Mouse (Mus musculus): ENCODE measurements around the gene Il9r. TPM values are rescaled to one million over a fixed set of nuclear protein-coding genes. Genes with fewer than 3 reads are reported as not detected.

The Il9r gene
- not detected for total RNA-seq (2021)
- long read RNA-seq = 0 reads

- DNase-seq (ENCODE audit: low spot score in 2 of 2) = no peak
Observed at GRCm38 (mm10) chr11:32200075-32200601, at the start of gene Il9r. Il9r (minus strand) TSS chr11:32200279.

GRCm38 (mm10) chr11:32248350-32248749, 48.3 kb upstream of the Il9r start:
- peak in 1 of 2 experiments; percentile 67 for DNase-seq (ENCODE audit: low spot score in 2 of 2)

- no peak for DNase-seq (ENCODE audit: low spot score in 2 of 2)
Observed at GRCm38 (mm10) chr11:32247068-32247467, 47.0 kb upstream of the Il9r start.

- no peak for DNase-seq (ENCODE audit: low spot score in 2 of 2)
Observed at GRCm38 (mm10) chr11:32245614-32246013, 45.5 kb upstream of the Il9r start.

GRCm38 (mm10) chr11:32244617-32245016, 44.5 kb upstream of the Il9r start:
- DNase-seq (ENCODE audit: low spot score in 2 of 2) = no peak

GRCm38 (mm10) chr11:32244064-32244463, 44.0 kb upstream of the Il9r start:
- no peak for DNase-seq (ENCODE audit: low spot score in 2 of 2)

GRCm38 (mm10) chr11:32243205-32243955, 43.3 kb upstream of the Il9r start:
- no peak for DNase-seq (ENCODE audit: low spot score in 2 of 2)

GRCm38 (mm10) chr11:32242209-32242608, 42.1 kb upstream of the Il9r start:
- DNase-seq (ENCODE audit: low spot score in 2 of 2) = no peak

- DNase-seq (ENCODE audit: low spot score in 2 of 2) = no peak
Observed at GRCm38 (mm10) chr11:32241391-32241790, 41.3 kb upstream of the Il9r start.

- DNase-seq (ENCODE audit: low spot score in 2 of 2) = peak in 1 of 2 experiments; percentile 83
Observed at GRCm38 (mm10) chr11:32238093-32238860, 38.2 kb upstream of the Il9r start.

- no peak for DNase-seq (ENCODE audit: low spot score in 2 of 2)
Observed at GRCm38 (mm10) chr11:32237411-32237795, 37.3 kb upstream of the Il9r start.

- peak in 1 of 2 experiments; percentile 70 for DNase-seq (ENCODE audit: low spot score in 2 of 2)
Observed at GRCm38 (mm10) chr11:32236712-32237410, 36.8 kb upstream of the Il9r start.

GRCm38 (mm10) chr11:32236132-32236531, 36.1 kb upstream of the Il9r start:
- no peak for DNase-seq (ENCODE audit: low spot score in 2 of 2)

- DNase-seq (ENCODE audit: low spot score in 2 of 2) = peak; percentile 67 to 72
Observed at GRCm38 (mm10) chr11:32235646-32236045, 35.6 kb upstream of the Il9r start.

- DNase-seq (ENCODE audit: low spot score in 2 of 2) = no peak
Observed at GRCm38 (mm10) chr11:32234816-32235485, 34.9 kb upstream of the Il9r start.

GRCm38 (mm10) chr11:32233895-32234294, 33.8 kb upstream of the Il9r start:
- DNase-seq (ENCODE audit: low spot score in 2 of 2) = peak in 1 of 2 experiments; percentile 53

- DNase-seq (ENCODE audit: low spot score in 2 of 2) = no peak
Observed at GRCm38 (mm10) chr11:32232848-32233247, 32.8 kb upstream of the Il9r start.

GRCm38 (mm10) chr11:32231125-32231524, 31.0 kb upstream of the Il9r start:
- DNase-seq (ENCODE audit: low spot score in 2 of 2) = peak in 1 of 2 experiments; percentile 47

- peak in 1 of 2 experiments; percentile 75 for DNase-seq (ENCODE audit: low spot score in 2 of 2)
Observed at GRCm38 (mm10) chr11:32230220-32230619, 30.1 kb upstream of the Il9r start.

- DNase-seq (ENCODE audit: low spot score in 2 of 2) = no peak
Observed at GRCm38 (mm10) chr11:32228292-32228845, 28.3 kb upstream of the Il9r start.

GRCm38 (mm10) chr11:32227555-32227954, 27.5 kb upstream of the Il9r start:
- DNase-seq (ENCODE audit: low spot score in 2 of 2) = no peak
